Mouse (Mus musculus) lung, adult 2 months (tissue): ENCODE results near the gene Krtap21-1. TPM values are rescaled to one million over a fixed set of nuclear protein-coding genes. Genes with fewer than 3 reads are reported as not detected.

Source experiments
- DNase-seq: peaks from one replicate; pipeline ENCODE4 v3.0.0; 2022
- H3K4me1 ChIP-seq: fragments of 200-500 bp; 2 replicates; pipeline ENCODE4 v1.6.1; 2011; ENCODE audit warnings: low read length; ENCODE audit not compliant: control insufficient read depth, insufficient read depth
- H3K4me3 ChIP-seq: fragments of 200-500 bp; replicated peaks from 2 replicates; pipeline ENCODE3; 2011; ENCODE audit warnings: low read depth, mild to moderate bottlenecking, control low read depth, low read length; ENCODE audit errors: extremely low read depth
- CTCF ChIP-seq: fragments of 200-500 bp; IDR thresholded peaks from 2 replicates; pipeline ENCODE4 v1.5.1; 2011; ENCODE audit warnings: mild to moderate bottlenecking, low read length, control low read depth; ENCODE audit not compliant: insufficient read depth
- POLR2A ChIP-seq: fragments of 200-500 bp; IDR thresholded peaks from 2 replicates; pipeline ENCODE4 v1.6.1; 2011; ENCODE audit warnings: low read depth, mild to moderate bottlenecking, control low read depth, low read length, borderline replicate concordance; ENCODE audit errors: extremely low read depth
- WGBS: fragments of 180-500 bp; shearing (Covaris S2); methylation state at CpG from one replicate; pipeline ENCODE4 v1.1.7; 2018; 5-methylcytosine and 5-hydroxymethylcytosine counted together
- polyA plus RNA-seq: library from polyadenylated mRNA; depleted of rRNA; stranded (reverse); fragments of >200 nt; gene quantifications from 2 replicates; pipeline ENCODE4 v1.2.3, GENCODE M21; 2012; rRNA removed

Krtap21-1 gene
- not detected in 2 replicates for polyA plus RNA-seq

- no peak for DNase-seq
- 71% methylated on average over 2 of the region's 2 CpGs for WGBS
- no peak for TF ChIP-seq CTCF
- TF ChIP-seq POLR2A: no peak
- H3K4me1 ChIP-seq: no peaks in the 10 kb centered on the region
- no peak within 1 kb of the TSS for H3K4me3 ChIP-seq
These were observed at the start of gene Krtap21-1 for GRCm38 (mm10) chr16:89403768-89404167. Gene Krtap21-1, minus strand, starts transcription at chr16:89403868.

- TF ChIP-seq POLR2A (no peak), CTCF (no peak)
- DNase-seq: no peak
- WGBS: 75% methylated on average over 2 of the region's 2 CpGs
These were observed 25.9 kb upstream of the Krtap21-1 start for GRCm38 (mm10) chr16:89429586-89429985.

GRCm38 (mm10) chr16:89425310-89425709 lies 21.6 kb upstream of the Krtap21-1 start:
- Histone ChIP-seq H3K4me1 (no peaks in the 10 kb centered on the region), H3K4me3 (no peak overlapping the region)
- TF ChIP-seq POLR2A (no peak), CTCF (no peak)
- WGBS: 61% methylated on average over 5 of the region's 5 CpGs
- DNase-seq: no peak

More at GRCm38 (mm10) chr16:89429586-89429985, 25.9 kb upstream of the Krtap21-1 start:
- Histone ChIP-seq H3K4me1 (no peaks in the 10 kb centered on the region), H3K4me3 (no peak overlapping the region)

- DNase-seq: no peak
- WGBS: 77% methylated on average over 3 of the region's 3 CpGs
- Histone ChIP-seq H3K4me1 (no peaks in the 10 kb centered on the region), H3K4me3 (no peak within 1 kb of the TSS)
- no peak for TF ChIP-seq CTCF
- no peak for TF ChIP-seq POLR2A
These were observed 16.3 kb upstream of the Krtap21-1 start, which contains the start of gene Krtap6-2 for GRCm38 (mm10) chr16:89420011-89420410. Gene Krtap6-2, minus strand, starts transcription at chr16:89420111.

GRCm38 (mm10) chr16:89416311-89416710 lies 12.6 kb upstream of the Krtap21-1 start:
- 87% methylated on average over 3 of the region's 3 CpGs for WGBS

GRCm38 (mm10) chr16:89410345-89411068 lies 6.8 kb upstream of the Krtap21-1 start:
- no peak for TF ChIP-seq POLR2A
- no peak for TF ChIP-seq CTCF
- no peaks in the 10 kb centered on the region for H3K4me1 ChIP-seq
- WGBS: 70% methylated on average over 5 of the region's 5 CpGs
- no peak for DNase-seq
- H3K4me3 ChIP-seq: no peak overlapping the region

More at GRCm38 (mm10) chr16:89416311-89416710, 12.6 kb upstream of the Krtap21-1 start:
- H3K4me3 ChIP-seq: no peak overlapping the region
- no peak for DNase-seq
- H3K4me1 ChIP-seq: no peaks in the 10 kb centered on the region
- TF ChIP-seq CTCF: no peak
- no peak for TF ChIP-seq POLR2A

GRCm38 (mm10) chr16:89372734-89373461 lies 30.8 kb downstream of the Krtap21-1 start:
- TF ChIP-seq CTCF: no peak
- no peak for TF ChIP-seq POLR2A
- no peaks in the 10 kb centered on the region for H3K4me1 ChIP-seq
- no peak overlapping the region for H3K4me3 ChIP-seq
- DNase-seq: no peak
- 78% methylated on average over 2 of the region's 2 CpGs for WGBS

Other genes starting within 250 kb of the Krtap21-1 start
- not detected in 2 replicates for gene Gm9789, start 245.9 kb downstream of the Krtap21-1 start, polyA plus RNA-seq
- gene Gm7735, start 234.4 kb downstream of the Krtap21-1 start, polyA plus RNA-seq: not detected in 2 replicates
- gene 1110057P08Rik, start 229.1 kb downstream of the Krtap21-1 start, polyA plus RNA-seq: not detected in 2 replicates
- gene Krtap20-2, start 198.0 kb downstream of the Krtap21-1 start, polyA plus RNA-seq: not detected in 2 replicates
- gene Krtap6-2, start 16.2 kb upstream of the Krtap21-1 start, polyA plus RNA-seq: not detected in 2 replicates
- gene Krtap8-1, start 84.1 kb upstream of the Krtap21-1 start, polyA plus RNA-seq: not detected in 2 replicates
- not detected in 2 replicates for gene Krtap7-1, start 104.5 kb upstream of the Krtap21-1 start, polyA plus RNA-seq
- gene Krtap11-1, start 167.3 kb upstream of the Krtap21-1 start, polyA plus RNA-seq: not detected in 2 replicates